Mouse (Mus musculus): Measurements from ENCODE around the gene Gm10198. TPM values are rescaled to one million over a fixed set of nuclear protein-coding genes. Genes with fewer than 3 reads are reported as not detected.

Gene Gm10198
- polyA plus RNA-seq, 1 experiment from 2014 or later, result not detected

- H3K4me3 ChIP-seq (ENCODE audit: low read depth, low read length), result no peak overlapping the region
- DNase-seq (ENCODE audit: low spot score) (peak; percentile 5), ATAC-seq (no peak)
- H3K9me3 ChIP-seq (replicated peaks; ENCODE audit: control insufficient read depth, low read length), result no peaks in the 10 kb centered on the region
- no peaks in the 10 kb centered on the region for H3K4me1 ChIP-seq (ENCODE audit: control insufficient read depth, insufficient read depth, low read length)
- H3K36me3 ChIP-seq (ENCODE audit: control insufficient read depth, insufficient read depth, low read length), result no peaks in the 10 kb centered on the region
- no peaks in the 10 kb centered on the region for H3K27me3 ChIP-seq (replicated peaks; ENCODE audit: control insufficient read depth, insufficient read depth, low read length)
- H3K27ac ChIP-seq (ENCODE audit: low read depth, low read length), result no peak overlapping the region
- H3K9ac ChIP-seq (ENCODE audit: low read length), result no peak overlapping the region
- WGBS, result 51% methylated on average over 4 of the region's 4 CpGs
- no peak overlapping the region for H3K4me2 ChIP-seq (ENCODE audit: low read length)
Measured at GRCm38 (mm10) chr13:111574196-111574595, 18.4 kb upstream of the Gm10198 start.

GRCm38 (mm10) chr13:111577177-111577576 is 15.4 kb upstream of the Gm10198 start:
- Histone ChIP-seq H3K4me2 (ENCODE audit: low read length) (no peak overlapping the region), H3K9me3 (replicated peaks; ENCODE audit: control insufficient read depth, low read length) (no peaks in the 10 kb centered on the region), H3K27me3 (replicated peaks; ENCODE audit: control insufficient read depth, insufficient read depth, low read length) (no peaks in the 10 kb centered on the region), H3K4me3 (ENCODE audit: low read depth, low read length) (no peak overlapping the region), H3K27ac (ENCODE audit: low read depth, low read length) (no peak overlapping the region), H3K4me1 (ENCODE audit: control insufficient read depth, insufficient read depth, low read length) (no peaks in the 10 kb centered on the region), H3K36me3 (ENCODE audit: control insufficient read depth, insufficient read depth, low read length) (no peaks in the 10 kb centered on the region), H3K9ac (ENCODE audit: low read length) (no peak overlapping the region)
- ATAC-seq (no peak), DNase-seq (ENCODE audit: low spot score) (no peak)
- 92% methylated on average over 11 of the region's 11 CpGs for WGBS

- DNase-seq (ENCODE audit: low spot score) (no peak), ATAC-seq (no peak)
- Histone ChIP-seq H3K4me2 (ENCODE audit: low read length) (no peak overlapping the region), H3K4me1 (ENCODE audit: control insufficient read depth, insufficient read depth, low read length) (no peaks in the 10 kb centered on the region), H3K36me3 (ENCODE audit: control insufficient read depth, insufficient read depth, low read length) (no peaks in the 10 kb centered on the region), H3K4me3 (ENCODE audit: low read depth, low read length) (no peak overlapping the region), H3K27me3 (replicated peaks; ENCODE audit: control insufficient read depth, insufficient read depth, low read length) (no peaks in the 10 kb centered on the region), H3K27ac (ENCODE audit: low read depth, low read length) (no peak overlapping the region), H3K9me3 (replicated peaks; ENCODE audit: control insufficient read depth, low read length) (no peaks in the 10 kb centered on the region), H3K9ac (ENCODE audit: low read length) (no peak overlapping the region)
- 96% methylated on average over 10 of the region's 10 CpGs for WGBS
Measured at GRCm38 (mm10) chr13:111580054-111580453, 12.5 kb upstream of the Gm10198 start.

GRCm38 (mm10) chr13:111598111-111598510 is 5.5 kb downstream of the Gm10198 start:
- no peak for ATAC-seq
- WGBS, result 91% methylated on average over 7 of the region's 7 CpGs
- no peak overlapping the region for H3K9ac ChIP-seq (ENCODE audit: low read length)

GRCm38 (mm10) chr13:111601383-111601782 is 8.8 kb downstream of the Gm10198 start:
- 70% methylated on average over 4 of the region's 4 CpGs for WGBS
- Histone ChIP-seq H3K9me3 (replicated peaks; ENCODE audit: control insufficient read depth, low read length) (no peaks in the 10 kb centered on the region), H3K36me3 (ENCODE audit: control insufficient read depth, insufficient read depth, low read length) (no peaks in the 10 kb centered on the region), H3K9ac (ENCODE audit: low read length) (no peak overlapping the region), H3K4me2 (ENCODE audit: low read length) (no peak overlapping the region), H3K4me3 (ENCODE audit: low read depth, low read length) (no peak overlapping the region), H3K27ac (ENCODE audit: low read depth, low read length) (no peak overlapping the region), H3K27me3 (replicated peaks; ENCODE audit: control insufficient read depth, insufficient read depth, low read length) (no peaks in the 10 kb centered on the region), H3K4me1 (ENCODE audit: control insufficient read depth, insufficient read depth, low read length) (no peaks in the 10 kb centered on the region)
- no peak for ATAC-seq
- DNase-seq (ENCODE audit: low spot score), result no peak

More at GRCm38 (mm10) chr13:111598111-111598510, 5.5 kb downstream of the Gm10198 start:
- DNase-seq (ENCODE audit: low spot score), result no peak
- H3K27ac ChIP-seq (ENCODE audit: low read depth, low read length), result no peak overlapping the region
- no peak overlapping the region for H3K4me3 ChIP-seq (ENCODE audit: low read depth, low read length)
- no peaks in the 10 kb centered on the region for H3K9me3 ChIP-seq (replicated peaks; ENCODE audit: control insufficient read depth, low read length)
- H3K27me3 ChIP-seq (replicated peaks; ENCODE audit: control insufficient read depth, insufficient read depth, low read length), result no peaks in the 10 kb centered on the region
- no peaks in the 10 kb centered on the region for H3K4me1 ChIP-seq (ENCODE audit: control insufficient read depth, insufficient read depth, low read length)
- H3K36me3 ChIP-seq (ENCODE audit: control insufficient read depth, insufficient read depth, low read length), result no peaks in the 10 kb centered on the region
- no peak overlapping the region for H3K4me2 ChIP-seq (ENCODE audit: low read length)

- H3K4me2 ChIP-seq (ENCODE audit: low read length), result no peak overlapping the region
- H3K9me3 ChIP-seq (replicated peaks; ENCODE audit: control insufficient read depth, low read length), result no peaks in the 10 kb centered on the region
- no peak overlapping the region for H3K9ac ChIP-seq (ENCODE audit: low read length)
- WGBS, result 91% methylated on average over 5 of the region's 5 CpGs
- no peaks in the 10 kb centered on the region for H3K27me3 ChIP-seq (replicated peaks; ENCODE audit: control insufficient read depth, insufficient read depth, low read length)
- DNase-seq (ENCODE audit: low spot score), result no peak
- no peak overlapping the region for H3K4me3 ChIP-seq (ENCODE audit: low read depth, low read length)
- no peaks in the 10 kb centered on the region for H3K4me1 ChIP-seq (ENCODE audit: control insufficient read depth, insufficient read depth, low read length)
- H3K36me3 ChIP-seq (ENCODE audit: control insufficient read depth, insufficient read depth, low read length), result no peaks in the 10 kb centered on the region
- H3K27ac ChIP-seq (ENCODE audit: low read depth, low read length), result no peak overlapping the region
- ATAC-seq, result no peak
Measured at GRCm38 (mm10) chr13:111604826-111605225, 12.2 kb downstream of the Gm10198 start.

GRCm38 (mm10) chr13:111616168-111617125 is 23.9 kb downstream of the Gm10198 start:
- Histone ChIP-seq H3K36me3 (ENCODE audit: control insufficient read depth, insufficient read depth, low read length) (no peaks in the 10 kb centered on the region), H3K4me1 (ENCODE audit: control insufficient read depth, insufficient read depth, low read length) (no peaks in the 10 kb centered on the region), H3K27me3 (replicated peaks; ENCODE audit: control insufficient read depth, insufficient read depth, low read length) (no peaks in the 10 kb centered on the region), H3K4me2 (ENCODE audit: low read length) (no peak overlapping the region), H3K9ac (ENCODE audit: low read length) (no peak overlapping the region), H3K4me3 (ENCODE audit: low read depth, low read length) (no peak overlapping the region), H3K27ac (ENCODE audit: low read depth, low read length) (no peak overlapping the region), H3K9me3 (replicated peaks; ENCODE audit: control insufficient read depth, low read length) (no peaks in the 10 kb centered on the region)
- ATAC-seq (no peak), DNase-seq (ENCODE audit: low spot score) (no peak)
- WGBS, result 87% methylated on average over 13 of the region's 13 CpGs

- Histone ChIP-seq H3K36me3 (ENCODE audit: control insufficient read depth, insufficient read depth, low read length) (no peaks in the 10 kb centered on the region), H3K4me3 (ENCODE audit: low read depth, low read length) (no peak overlapping the region), H3K4me2 (ENCODE audit: low read length) (no peak overlapping the region), H3K4me1 (ENCODE audit: control insufficient read depth, insufficient read depth, low read length) (no peaks in the 10 kb centered on the region), H3K9me3 (replicated peaks; ENCODE audit: control insufficient read depth, low read length) (no peaks in the 10 kb centered on the region), H3K9ac (ENCODE audit: low read length) (no peak overlapping the region), H3K27me3 (replicated peaks; ENCODE audit: control insufficient read depth, insufficient read depth, low read length) (no peaks in the 10 kb centered on the region), H3K27ac (ENCODE audit: low read depth, low read length) (no peak overlapping the region)
- no peak for DNase-seq (ENCODE audit: low spot score)
- no peak for ATAC-seq
- 91% methylated on average over 4 of the region's 4 CpGs for WGBS
Measured at GRCm38 (mm10) chr13:111620433-111620832, 27.8 kb downstream of the Gm10198 start.

- Histone ChIP-seq H3K36me3 (ENCODE audit: control insufficient read depth, insufficient read depth, low read length) (no peaks in the 10 kb centered on the region), H3K9me3 (replicated peaks; ENCODE audit: control insufficient read depth, low read length) (no peaks in the 10 kb centered on the region), H3K27me3 (replicated peaks; ENCODE audit: control insufficient read depth, insufficient read depth, low read length) (no peaks in the 10 kb centered on the region), H3K4me1 (ENCODE audit: control insufficient read depth, insufficient read depth, low read length) (no peaks in the 10 kb centered on the region), H3K9ac (ENCODE audit: low read length) (no peak overlapping the region), H3K4me3 (ENCODE audit: low read depth, low read length) (no peak overlapping the region), H3K27ac (ENCODE audit: low read depth, low read length) (no peak overlapping the region), H3K4me2 (ENCODE audit: low read length) (no peak overlapping the region)
- no peak for DNase-seq (ENCODE audit: low spot score)
- 87% methylated on average over 3 of the region's 3 CpGs for WGBS
- no peak for ATAC-seq
Measured at GRCm38 (mm10) chr13:111622425-111622824, 29.8 kb downstream of the Gm10198 start.
